Mouse (Mus musculus): Measurements from ENCODE around the gene Tnfrsf25. TPM values are rescaled to one million over a fixed set of nuclear protein-coding genes. Genes with fewer than 3 reads are reported as not detected.

Tnfrsf25 gene
- polyA plus RNA-seq, 1 experiment from 2014 or later: 1.9 TPM

DNA sequence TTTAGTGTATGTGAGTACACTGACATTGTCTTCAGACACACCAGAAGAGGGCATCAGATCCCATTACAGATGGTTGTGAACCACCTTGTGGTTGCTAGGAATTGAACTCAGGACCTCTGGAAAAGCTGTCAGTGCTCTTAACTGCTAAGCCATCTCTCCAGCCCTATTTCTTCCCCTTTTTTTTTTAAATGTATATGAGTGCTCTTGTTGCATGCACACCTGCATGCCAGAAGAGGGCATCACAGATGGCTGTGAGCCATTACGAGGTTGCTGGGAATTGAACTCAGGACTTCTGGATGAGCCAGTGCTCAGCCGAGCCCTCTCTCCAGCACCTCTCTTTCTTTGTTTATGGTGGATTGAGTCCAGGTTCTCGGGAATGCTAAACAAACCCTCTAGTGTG is 6.2 kb upstream of the Tnfrsf25 start:
- Histone ChIP-seq H3K4me1 (peaks cover 20% of the 10 kb centered on the region), H3K36me3 (peaks cover 87% of the 10 kb centered on the region), H3K4me2 (replicated peaks) (no peak overlapping the region), H3K4me3 (no peak overlapping the region), H3K9me3 (no peaks in the 10 kb centered on the region), H3K27ac (no peak overlapping the region), H3K27me3 (peaks cover 18% of the 10 kb centered on the region), H3K9ac (no peak overlapping the region)
- 77% methylated on average over 3 of the region's 3 CpGs for WGBS
- no peak for ATAC-seq (ENCODE audit: low FRiP score, low read depth)

GRCm38 (mm10) chr4:152110689-152111088 is 5.0 kb upstream of the Tnfrsf25 start:
- peaks cover 85% of the 10 kb centered on the region for H3K36me3 ChIP-seq
- ATAC-seq (ENCODE audit: low FRiP score, low read depth): no peak
- H3K27ac ChIP-seq: no peak overlapping the region
- WGBS: 81% methylated on average over 4 of the region's 4 CpGs
- no peak overlapping the region for H3K9ac ChIP-seq
- no peak overlapping the region for H3K4me3 ChIP-seq
- H3K4me1 ChIP-seq: peaks cover 25% of the 10 kb centered on the region
- peaks cover 30% of the 10 kb centered on the region for H3K27me3 ChIP-seq
- H3K4me2 ChIP-seq (replicated peaks): no peak overlapping the region
- no peaks in the 10 kb centered on the region for H3K9me3 ChIP-seq

- 83% methylated on average over 9 of the region's 9 CpGs for WGBS
- Histone ChIP-seq H3K4me1 (peaks cover 30% of the 10 kb centered on the region), H3K4me3 (no peak overlapping the region), H3K9ac (no peak overlapping the region), H3K4me2 (replicated peaks) (no peak overlapping the region), H3K9me3 (no peaks in the 10 kb centered on the region), H3K27ac (no peak overlapping the region), H3K27me3 (peaks cover 46% of the 10 kb centered on the region), H3K36me3 (peaks cover 71% of the 10 kb centered on the region)
- no peak for ATAC-seq (ENCODE audit: low FRiP score, low read depth)
Measured at GRCm38 (mm10) chr4:152112329-152112728, 3.4 kb upstream of the Tnfrsf25 start.

DNA sequence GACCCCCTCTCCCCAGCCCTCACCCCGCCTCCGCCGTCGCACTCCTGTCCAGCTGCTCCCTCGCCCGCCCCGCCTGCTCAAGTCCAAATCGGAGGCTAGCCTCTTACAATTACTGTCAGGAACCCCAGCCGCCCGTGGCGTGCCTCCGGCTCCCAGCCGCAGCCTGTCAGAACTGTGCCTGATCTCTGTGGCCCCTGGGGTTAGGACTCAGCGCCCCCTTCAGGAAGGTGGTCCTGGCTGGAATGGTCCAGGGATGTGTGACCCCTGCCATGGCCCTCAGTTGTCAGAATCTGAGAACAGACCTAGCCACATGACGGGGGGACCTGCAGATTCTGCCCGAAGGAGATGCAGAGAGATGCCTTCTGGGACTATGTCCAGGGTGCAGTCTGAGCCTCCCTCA is 1.7 kb upstream of the Tnfrsf25 start:
- Histone ChIP-seq H3K36me3 (peaks cover 58% of the 10 kb centered on the region), H3K9me3 (no peaks in the 10 kb centered on the region), H3K4me2 (replicated peaks) (no peak overlapping the region), H3K4me3 (no peak overlapping the region), H3K4me1 (peaks cover 16% of the 10 kb centered on the region), H3K27me3 (peaks cover 57% of the 10 kb centered on the region), H3K27ac (no peak overlapping the region), H3K9ac (no peak overlapping the region)
- ATAC-seq (ENCODE audit: low FRiP score, low read depth): no peak
- WGBS: 59% methylated on average over 16 of the region's 16 CpGs

DNA sequence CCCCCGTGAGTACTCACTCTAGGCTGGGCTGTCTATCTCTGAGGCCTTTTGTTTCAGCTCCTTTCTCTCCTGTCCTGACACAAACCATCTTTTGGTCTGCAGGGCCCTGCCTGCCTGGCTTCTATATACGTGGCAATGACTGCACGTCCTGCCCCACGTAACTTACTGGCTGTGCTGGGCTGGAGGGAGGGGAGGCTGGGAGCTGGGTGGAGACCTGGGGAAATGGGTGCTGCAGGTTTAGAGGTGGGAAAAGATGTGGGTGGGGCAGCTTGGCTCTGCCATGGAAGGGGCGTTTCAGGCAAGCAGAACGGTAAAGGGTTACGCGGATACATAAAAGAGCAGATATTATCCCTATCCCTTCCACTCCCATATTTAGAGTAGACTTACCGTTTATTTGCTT is 1.8 kb downstream of the Tnfrsf25 start:
- peaks cover 92% of the 10 kb centered on the region for H3K27me3 ChIP-seq
- H3K4me1 ChIP-seq: peaks cover 35% of the 10 kb centered on the region
- H3K4me3 ChIP-seq: no peak overlapping the region
- ATAC-seq (ENCODE audit: low FRiP score, low read depth): no peak
- H3K9ac ChIP-seq: no peak overlapping the region
- H3K4me2 ChIP-seq (replicated peaks): no peak overlapping the region
- H3K27ac ChIP-seq: no peak overlapping the region
- peaks cover 27% of the 10 kb centered on the region for H3K36me3 ChIP-seq
- 67% methylated on average over 9 of the region's 9 CpGs for WGBS
- H3K9me3 ChIP-seq: no peaks in the 10 kb centered on the region

DNA sequence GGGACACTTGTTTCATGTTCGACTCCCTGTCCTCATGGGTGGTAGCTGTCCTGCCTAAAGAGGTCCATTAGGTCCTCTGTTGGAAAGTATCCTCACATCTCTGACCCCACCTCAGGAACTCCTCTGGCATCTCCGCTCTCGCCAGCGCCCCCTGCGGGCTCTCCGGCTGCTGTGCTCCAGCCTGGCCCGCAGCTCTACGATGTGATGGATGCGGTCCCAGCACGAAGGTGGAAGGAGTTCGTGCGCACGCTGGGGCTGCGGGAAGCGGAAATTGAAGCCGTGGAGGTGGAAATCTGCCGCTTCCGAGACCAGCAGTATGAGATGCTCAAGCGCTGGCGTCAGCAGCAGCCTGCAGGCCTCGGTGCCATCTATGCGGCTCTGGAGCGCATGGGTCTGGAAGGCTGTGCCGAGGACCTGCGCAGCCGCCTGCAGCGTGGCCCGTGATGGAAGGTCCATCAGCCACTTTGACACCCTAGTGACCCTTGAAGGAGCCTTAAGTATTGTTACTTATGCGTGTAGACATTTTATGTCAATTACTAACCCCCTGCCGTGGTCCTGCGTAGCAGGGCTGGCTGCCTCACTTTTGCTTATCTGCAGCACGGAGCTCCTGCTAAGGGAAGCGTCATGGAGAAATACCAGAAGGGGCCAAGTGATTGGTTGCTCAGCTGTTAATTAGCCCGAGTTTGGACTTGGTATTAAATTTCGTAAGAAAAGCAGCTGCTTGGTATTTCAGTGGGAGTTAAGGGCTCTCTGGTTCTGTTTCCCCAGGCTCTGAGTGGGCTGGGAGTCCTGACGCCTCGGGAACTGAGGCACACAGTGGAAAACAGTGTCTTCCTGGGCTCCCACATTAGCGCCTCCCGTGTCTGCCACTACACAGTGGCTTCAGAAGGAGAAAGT is 3.9 kb downstream of the Tnfrsf25 start:
- H3K36me3 ChIP-seq: peaks cover 6% of the 10 kb centered on the region
- H3K9me3 ChIP-seq: no peaks in the 10 kb centered on the region
- peak overlapping the region; percentile 27 for H3K4me3 ChIP-seq
- 0 out of 2 replicates have a peak overlapping the region, but pooled peaks have one; percentile 8 for H3K9ac ChIP-seq
- ATAC-seq (ENCODE audit: low FRiP score, low read depth): no peak
- peak overlapping the region; percentile 54 for H3K4me2 ChIP-seq (replicated peaks)
- peaks cover 100% of the 10 kb centered on the region for H3K27me3 ChIP-seq
- no peak overlapping the region for H3K27ac ChIP-seq
- H3K4me1 ChIP-seq: peaks cover 35% of the 10 kb centered on the region
- 3% methylated on average over 39 of the region's 39 CpGs for WGBS

- peaks cover 38% of the 10 kb centered on the region for H3K4me1 ChIP-seq
- H3K36me3 ChIP-seq: no peaks in the 10 kb centered on the region
- peaks cover 100% of the 10 kb centered on the region for H3K27me3 ChIP-seq
- peak overlapping the region; percentile 27 for H3K4me3 ChIP-seq
- no peaks in the 10 kb centered on the region for H3K9me3 ChIP-seq
- peak overlapping the region; percentile 54 for H3K4me2 ChIP-seq (replicated peaks)
- H3K9ac ChIP-seq: no peak overlapping the region
- no peak overlapping the region for H3K27ac ChIP-seq
- under 1% methylated on average over 31 of the region's 31 CpGs for WGBS
- ATAC-seq (ENCODE audit: low FRiP score, low read depth): no peak
Measured at GRCm38 (mm10) chr4:152120311-152121182, 4.8 kb downstream of the Tnfrsf25 start.

DNA sequence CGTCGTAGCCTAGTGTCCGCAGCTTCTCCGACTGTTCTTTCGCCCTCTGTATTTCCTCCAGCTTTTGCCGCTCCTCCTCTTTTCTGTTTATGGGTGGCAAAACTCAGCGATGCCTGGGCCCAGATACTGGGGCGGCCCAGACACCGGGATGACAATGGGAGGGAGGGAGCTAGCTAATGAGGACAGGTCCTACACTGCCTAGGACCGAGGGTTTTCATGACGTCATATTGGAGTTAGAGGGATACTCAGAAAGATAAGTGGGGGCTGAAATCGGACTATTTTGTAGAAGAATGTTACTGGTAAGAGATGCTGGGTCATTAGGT is 5.4 kb downstream of the Tnfrsf25 start:
- no peak for ATAC-seq (ENCODE audit: low FRiP score, low read depth)
- Histone ChIP-seq H3K27ac (no peak overlapping the region), H3K36me3 (no peaks in the 10 kb centered on the region), H3K27me3 (peaks cover 100% of the 10 kb centered on the region), H3K9me3 (no peaks in the 10 kb centered on the region), H3K4me1 (peaks cover 38% of the 10 kb centered on the region), H3K4me3 (peak overlapping the region; percentile 27), H3K9ac (no peak overlapping the region), H3K4me2 (replicated peaks) (peak overlapping the region; percentile 54)
- 2% methylated on average over 12 of the region's 12 CpGs for WGBS

DNA sequence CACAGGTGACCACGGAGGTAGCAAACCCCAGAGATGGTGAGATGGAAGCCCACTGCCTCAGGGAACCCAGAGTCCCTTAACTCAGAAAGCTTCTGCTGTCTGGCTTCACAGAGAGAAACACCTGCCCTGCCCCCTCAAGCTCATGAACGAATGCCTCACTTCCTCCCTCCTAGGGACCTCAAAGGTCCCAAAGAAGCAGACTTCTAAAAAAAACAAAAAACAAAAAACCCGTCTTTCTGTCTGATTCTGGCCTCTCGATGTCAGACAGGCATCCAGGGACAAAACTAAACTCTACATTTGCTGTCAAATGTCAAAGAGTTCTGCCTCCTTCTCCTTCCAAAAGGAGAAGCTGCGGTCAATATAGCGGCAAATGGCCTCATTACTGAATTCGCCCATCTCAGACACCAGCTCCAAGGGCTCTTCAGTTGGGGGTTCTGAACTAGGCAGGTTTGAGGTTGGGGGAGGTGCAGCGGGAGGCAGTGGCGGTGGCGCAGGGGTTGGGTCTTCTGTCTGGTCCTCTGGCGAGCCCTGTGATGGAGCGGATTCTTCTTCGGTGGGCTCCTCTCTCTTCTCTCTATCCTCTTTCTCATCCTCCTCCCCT is 8.7 kb downstream of the Tnfrsf25 start:
- no peak overlapping the region for H3K4me2 ChIP-seq (replicated peaks)
- no peak overlapping the region for H3K4me3 ChIP-seq
- 12% methylated on average over 13 of the region's 13 CpGs for WGBS
- H3K9ac ChIP-seq: no peak overlapping the region
- ATAC-seq (ENCODE audit: low FRiP score, low read depth): no peak
- H3K27me3 ChIP-seq: peaks cover 100% of the 10 kb centered on the region
- no peaks in the 10 kb centered on the region for H3K36me3 ChIP-seq
- H3K9me3 ChIP-seq: no peaks in the 10 kb centered on the region
- H3K4me1 ChIP-seq: peaks cover 37% of the 10 kb centered on the region
- H3K27ac ChIP-seq: no peak overlapping the region

GRCm38 (mm10) chr4:152125161-152126025 is 9.7 kb downstream of the Tnfrsf25 start:
- H3K27me3 ChIP-seq: peaks cover 100% of the 10 kb centered on the region
- 5% methylated on average over 56 of the region's 56 CpGs for WGBS
- H3K36me3 ChIP-seq: no peaks in the 10 kb centered on the region
- no peak for ATAC-seq (ENCODE audit: low FRiP score, low read depth)
- peak overlapping the region; percentile 34 for H3K4me3 ChIP-seq
- peak overlapping the region; percentile 56 for H3K4me2 ChIP-seq (replicated peaks)
- peaks cover 30% of the 10 kb centered on the region for H3K4me1 ChIP-seq
- H3K27ac ChIP-seq: no peak overlapping the region
- no peaks in the 10 kb centered on the region for H3K9me3 ChIP-seq
- H3K9ac ChIP-seq: no peak overlapping the region
